Mouse (Mus musculus): Measurements from ENCODE around the gene Ppp1r9a.

Gene Ppp1r9a

GRCm38 (mm10) chr6:5005491-5006275 lies 103.0 kb downstream of the Ppp1r9a start:
- in situ Hi-C loops (cut with MboI; ENCODE audit: unreplicated experiment in 2 of 2), result no loop called here

- in situ Hi-C loops (cut with MboI; ENCODE audit: unreplicated experiment in 2 of 2), result no loop called here
Measured at GRCm38 (mm10) chr6:5006283-5006946, 103.7 kb downstream of the Ppp1r9a start.

- in situ Hi-C loops (cut with MboI; ENCODE audit: unreplicated experiment in 2 of 2), result no loop called here
Measured at GRCm38 (mm10) chr6:5008166-5008565, 105.4 kb downstream of the Ppp1r9a start.

DNA sequence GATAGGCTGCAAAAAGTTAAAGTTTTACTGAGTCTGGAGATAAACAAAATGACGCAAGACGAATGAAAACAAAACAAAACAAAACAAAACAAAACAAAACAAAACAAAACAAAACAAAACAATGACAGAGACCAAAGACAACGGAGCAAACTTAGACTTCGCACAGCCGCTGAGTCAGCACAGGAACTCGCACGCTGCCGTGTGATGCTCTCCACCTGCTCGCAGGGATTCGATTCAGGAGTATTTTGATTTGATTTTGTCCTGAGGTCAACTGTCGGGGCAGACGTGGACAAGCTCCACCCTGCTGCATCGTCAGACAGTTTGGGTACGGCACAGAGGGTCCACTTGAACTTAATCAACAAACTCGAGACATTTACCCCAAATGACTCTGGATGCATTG lies 105.9 kb downstream of the Ppp1r9a start:
- in situ Hi-C loops (cut with MboI; ENCODE audit: unreplicated experiment in 2 of 2), result no loop called here

GRCm38 (mm10) chr6:5010553-5011416 lies 108.1 kb downstream of the Ppp1r9a start:
- in situ Hi-C loops (cut with MboI; ENCODE audit: unreplicated experiment in 2 of 2), result no loop called here

DNA sequence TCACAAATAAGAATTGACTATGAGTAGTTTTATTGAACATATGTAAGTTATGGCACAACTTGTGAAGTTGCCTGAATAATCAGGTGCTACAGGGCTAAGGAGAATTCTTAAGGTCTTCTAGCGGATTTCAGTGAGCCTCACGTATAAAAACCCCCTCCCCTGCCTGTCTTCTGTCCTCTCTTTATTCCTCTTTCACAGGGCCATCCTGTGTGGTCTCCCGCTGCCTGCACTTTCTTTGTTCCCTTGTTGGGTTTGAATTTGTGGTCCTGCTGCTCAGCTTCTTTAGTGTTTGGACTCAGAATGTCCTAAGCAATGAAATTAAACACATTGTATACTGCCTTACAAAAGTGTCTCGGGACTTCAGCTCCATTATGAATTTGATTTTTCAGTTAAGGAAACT lies 110.1 kb downstream of the Ppp1r9a start:
- in situ Hi-C loops (cut with MboI; ENCODE audit: unreplicated experiment in 2 of 2), result no loop called here

DNA sequence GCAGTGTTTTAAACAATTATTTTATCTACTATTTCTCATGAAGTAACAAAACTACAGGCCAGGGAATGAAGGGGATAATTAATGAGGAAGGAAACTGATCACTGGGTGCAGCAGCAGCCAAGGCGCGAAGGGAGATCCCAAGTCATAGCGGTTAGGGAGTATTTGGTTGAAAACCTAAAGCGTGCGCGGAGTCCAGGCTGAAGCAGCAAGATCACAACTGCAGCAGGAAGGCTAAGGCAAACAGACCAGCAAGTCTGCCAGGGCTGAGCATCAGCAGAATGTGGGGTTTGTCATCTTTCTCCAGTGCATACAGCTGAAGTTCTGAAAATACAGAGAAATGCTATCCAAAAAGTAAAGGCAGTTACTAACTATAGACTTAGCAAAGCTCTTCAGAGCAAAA lies 111.8 kb downstream of the Ppp1r9a start:
- in situ Hi-C loops (cut with MboI; ENCODE audit: unreplicated experiment in 2 of 2), result no loop called here

DNA sequence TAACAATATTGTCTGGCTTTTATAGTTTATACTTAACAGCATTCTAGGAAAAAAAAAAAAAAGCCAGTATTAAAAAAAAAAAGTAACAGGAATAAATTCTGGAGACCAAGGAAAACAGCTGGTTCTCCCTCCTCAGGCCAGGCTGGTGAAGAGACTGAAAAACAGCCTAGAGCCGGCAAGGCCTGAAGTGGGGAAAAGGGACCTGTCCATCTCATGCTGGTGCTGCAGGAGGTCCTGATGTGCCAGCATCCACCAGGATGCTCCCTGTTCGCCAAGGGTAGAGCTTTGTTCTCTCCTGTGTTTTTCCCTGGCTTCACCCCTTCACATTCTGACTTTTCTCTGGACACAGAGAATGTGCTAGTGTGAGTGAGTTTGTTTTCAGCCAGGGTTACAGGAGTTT lies 112.5 kb downstream of the Ppp1r9a start:
- in situ Hi-C loops (cut with MboI; ENCODE audit: unreplicated experiment in 2 of 2), result no loop called here

DNA sequence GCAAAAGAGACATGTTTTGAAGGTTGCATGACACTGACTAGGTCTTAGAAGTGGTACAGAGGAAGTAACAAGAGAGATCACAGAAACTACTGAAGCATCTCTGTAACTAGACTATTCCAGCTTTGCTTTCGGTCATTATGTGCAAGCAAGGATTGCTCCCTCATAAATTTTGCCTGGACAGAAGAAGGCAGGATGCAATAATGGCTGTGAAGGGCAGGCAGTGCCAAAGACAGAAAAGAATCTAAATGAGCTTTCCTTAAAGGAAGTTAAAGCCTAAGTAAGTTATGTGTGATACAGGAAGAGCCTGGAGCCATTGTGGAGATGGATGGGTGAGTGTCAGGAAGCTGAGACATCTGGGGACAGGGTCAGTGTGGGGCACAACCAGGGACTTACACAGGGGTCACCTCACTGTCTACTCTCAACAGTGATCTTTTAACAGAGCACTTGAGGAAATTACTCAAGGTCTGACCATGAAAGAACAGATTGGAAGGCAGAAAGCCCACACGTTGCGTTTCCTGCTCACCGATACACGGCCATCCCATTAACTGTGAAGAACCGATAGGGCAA lies 115.3 kb downstream of the Ppp1r9a start:
- in situ Hi-C loops (cut with MboI; ENCODE audit: unreplicated experiment in 2 of 2), result no loop called here

DNA sequence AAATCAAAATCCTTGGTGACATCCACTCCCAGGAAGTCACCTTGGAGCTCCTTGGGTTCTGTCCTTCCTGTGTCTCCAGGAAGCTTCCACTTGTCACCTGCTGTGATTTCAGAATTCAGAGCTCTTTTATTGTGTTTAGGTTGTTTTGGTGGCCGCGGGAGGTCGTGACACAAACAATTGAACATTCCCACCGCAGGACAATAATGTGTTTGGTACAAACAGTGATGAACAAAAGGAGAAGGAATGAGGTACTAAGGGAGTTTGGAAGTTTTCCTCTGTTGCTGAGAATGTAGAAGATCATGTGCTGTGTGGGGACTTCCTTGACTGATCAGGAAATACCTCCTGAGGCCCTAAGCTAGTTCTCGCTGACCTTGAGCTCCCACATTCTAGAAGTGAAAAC lies 116.5 kb downstream of the Ppp1r9a start:
- in situ Hi-C loops (cut with MboI; ENCODE audit: unreplicated experiment in 2 of 2), result no loop called here

- in situ Hi-C loops (cut with MboI; ENCODE audit: unreplicated experiment in 2 of 2), result no loop called here
Measured at GRCm38 (mm10) chr6:5019969-5020368, 117.3 kb downstream of the Ppp1r9a start.

- in situ Hi-C loops (cut with MboI; ENCODE audit: unreplicated experiment in 2 of 2), result no loop called here
Measured at GRCm38 (mm10) chr6:5020510-5020909, 117.8 kb downstream of the Ppp1r9a start.

- in situ Hi-C loops (cut with MboI; ENCODE audit: unreplicated experiment in 2 of 2), result no loop called here
Measured at GRCm38 (mm10) chr6:5022677-5023076, 120.0 kb downstream of the Ppp1r9a start.

DNA sequence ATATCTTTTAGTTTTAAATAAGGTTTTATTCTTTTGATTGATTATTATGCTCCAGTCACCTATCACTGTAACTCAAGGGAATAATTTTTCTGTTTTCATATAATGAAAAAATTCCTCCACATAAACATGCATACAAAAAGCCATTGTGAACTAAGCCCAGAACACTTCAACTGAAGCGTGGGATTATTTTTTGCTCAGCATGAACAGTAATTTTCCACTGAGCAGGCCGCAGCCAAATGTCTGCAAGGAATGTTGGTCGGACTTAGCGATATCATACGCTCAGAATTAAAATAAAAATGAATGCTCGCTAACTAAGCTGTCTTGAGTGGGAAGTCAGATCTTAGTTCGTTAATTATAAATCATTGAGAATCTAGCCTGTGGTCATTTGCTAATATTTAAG lies 122.2 kb downstream of the Ppp1r9a start:
- in situ Hi-C loops (cut with MboI; ENCODE audit: unreplicated experiment in 2 of 2), result no loop called here

- in situ Hi-C loops (cut with MboI; ENCODE audit: unreplicated experiment in 2 of 2), result no loop called here
Measured at GRCm38 (mm10) chr6:5026772-5027171, 124.1 kb downstream of the Ppp1r9a start.

GRCm38 (mm10) chr6:5027213-5027612 lies 124.5 kb downstream of the Ppp1r9a start:
- in situ Hi-C loops (cut with MboI; ENCODE audit: unreplicated experiment in 2 of 2), result no loop called here

DNA sequence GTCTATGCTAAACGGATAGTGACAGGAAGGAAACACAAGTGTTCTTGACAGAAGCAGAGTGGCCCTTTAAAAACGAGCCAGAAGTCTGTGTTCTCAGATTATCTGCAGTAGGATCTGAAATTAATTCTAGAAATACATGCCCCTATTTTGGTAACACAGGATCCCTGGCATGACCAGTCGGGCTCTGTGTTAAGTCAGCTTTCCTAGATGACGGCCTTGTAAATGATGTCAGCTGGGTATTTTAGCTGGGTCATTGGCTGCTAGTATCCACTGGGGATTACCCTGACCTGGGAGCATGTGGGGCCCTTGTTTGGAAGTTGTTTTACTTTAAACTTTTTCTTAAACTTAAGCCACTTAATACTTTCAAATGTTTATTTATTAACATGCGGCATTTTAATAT lies 125.1 kb downstream of the Ppp1r9a start:
- in situ Hi-C loops (cut with MboI; ENCODE audit: unreplicated experiment in 2 of 2), result no loop called here

DNA sequence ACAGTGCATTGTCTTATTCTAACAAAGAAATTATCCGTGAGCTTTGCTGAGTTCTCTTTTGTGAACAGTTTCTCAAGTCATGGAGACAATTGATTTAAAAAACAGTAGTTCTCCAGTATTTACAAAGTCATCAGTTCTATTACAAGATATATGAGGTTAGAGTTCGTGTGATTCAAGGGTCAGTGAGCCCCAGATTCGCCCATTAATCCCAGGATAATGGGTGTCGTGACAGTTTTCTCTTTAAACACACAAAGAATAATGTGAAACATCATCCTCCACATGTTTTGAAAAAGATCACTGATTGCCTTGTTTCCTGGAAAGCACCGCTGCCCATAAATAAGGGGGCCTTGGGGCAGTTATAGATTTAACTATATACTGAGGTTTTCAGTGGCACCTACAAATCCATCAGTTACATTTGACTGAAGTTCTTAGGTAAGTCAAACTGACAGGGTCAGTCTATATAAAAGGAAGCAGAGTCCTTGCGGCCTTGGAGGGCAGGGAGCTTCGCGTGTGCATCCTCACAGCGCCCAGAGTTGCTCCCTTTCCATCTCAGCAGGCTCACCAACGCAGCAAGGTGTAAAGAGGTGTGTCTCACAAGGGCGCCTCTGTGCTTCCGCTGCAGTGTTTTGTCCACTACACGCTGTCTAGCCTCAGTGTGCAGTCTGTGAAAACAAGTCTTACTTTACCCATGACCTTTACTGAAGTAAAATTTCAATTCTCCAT lies 126.6 kb downstream of the Ppp1r9a start:
- in situ Hi-C loops (cut with MboI; ENCODE audit: unreplicated experiment in 2 of 2), result no loop called here

DNA sequence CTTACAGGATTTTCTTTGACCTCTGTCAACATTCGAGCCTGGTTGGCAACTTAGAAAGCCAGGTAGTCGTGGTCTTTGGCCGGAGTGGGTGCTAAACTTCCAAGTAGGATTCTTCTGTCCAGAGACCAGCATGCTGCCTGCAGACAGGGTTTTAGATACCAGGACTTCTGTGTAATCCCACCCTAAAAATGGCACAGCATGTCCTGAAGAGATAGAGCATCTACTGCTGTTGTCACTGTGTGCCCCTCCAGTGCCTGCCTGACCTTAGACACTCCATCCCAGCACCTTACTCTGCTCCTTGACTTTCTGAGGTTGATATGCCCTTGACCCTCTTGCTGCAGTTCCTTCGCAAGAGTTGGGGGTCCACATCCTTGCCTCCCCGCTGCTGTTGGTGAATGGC lies 127.2 kb downstream of the Ppp1r9a start:
- in situ Hi-C loops (cut with MboI; ENCODE audit: unreplicated experiment in 2 of 2), result no loop called here

DNA sequence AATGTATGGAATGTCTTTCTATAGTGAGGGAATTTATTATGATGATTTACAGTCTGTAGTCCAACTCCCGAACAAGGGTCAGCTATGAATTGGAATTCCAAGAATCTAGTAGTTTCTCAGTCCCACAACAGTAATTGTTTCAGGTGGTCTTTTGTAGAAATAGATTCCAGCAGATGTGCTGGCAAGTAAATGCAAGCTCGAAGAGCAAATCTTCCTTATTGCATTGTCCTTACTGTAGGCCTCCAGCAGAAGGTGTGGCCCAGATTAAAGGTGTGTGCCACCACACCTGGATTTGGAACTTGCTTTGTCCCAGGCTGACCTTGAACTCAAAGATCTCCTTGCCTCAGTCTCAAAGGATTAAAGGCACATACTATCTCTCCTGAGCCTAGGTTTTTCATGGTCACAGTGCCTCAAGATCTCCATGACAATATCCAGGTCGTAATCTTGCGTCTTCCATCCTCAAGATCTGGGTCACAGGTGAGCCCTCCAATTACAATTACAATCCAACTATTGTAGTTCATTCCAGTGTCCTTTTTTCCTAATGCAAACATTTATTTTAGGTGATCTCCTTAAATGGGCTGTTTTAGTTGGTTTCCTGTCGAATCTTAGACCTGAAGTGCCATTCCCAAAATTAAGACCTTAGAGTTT lies 130.4 kb downstream of the Ppp1r9a start:
- in situ Hi-C loops (cut with MboI; ENCODE audit: unreplicated experiment in 2 of 2), result no loop called here
